Mouse (Mus musculus): Measurements from ENCODE around the gene Vmn1r42.
"Not testable (repeated sequence)": the region's sequence is repeated elsewhere in the genome, so short reads cannot be mapped to it uniquely, and the experiment has no call there.

Vmn1r42 gene

GRCm38 (mm10) chr6:89876313-89876712 is at the start of gene Vmn1r42, which contains the start of gene Vmn1r43:
TSS of gene Vmn1r42 (minus strand) at chr6:89876413.
TSS of gene Vmn1r43 (minus strand) at chr6:89876413.
- not testable (repeated sequence) for DNase-seq

- no peak for DNase-seq
Measured at GRCm38 (mm10) chr6:89883812-89884211, 7.6 kb upstream of the Vmn1r42 start.

GRCm38 (mm10) chr6:89883360-89883759 is 7.1 kb upstream of the Vmn1r42 start, which contains the start of gene Vmn1r44:
TSS of gene Vmn1r44 (plus strand) at chr6:89883660.
- DNase-seq: no peak

- DNase-seq: no peak
Measured at GRCm38 (mm10) chr6:89880867-89881266, 4.7 kb upstream of the Vmn1r42 start.

- DNase-seq: no peak
Measured at GRCm38 (mm10) chr6:89876963-89877362, 750 bp upstream of the Vmn1r42 start.

- no peak for DNase-seq
Measured at GRCm38 (mm10) chr6:89867976-89868375, 8.2 kb downstream of the Vmn1r42 start.

GRCm38 (mm10) chr6:89867276-89867675 is 8.9 kb downstream of the Vmn1r42 start:
- no peak for DNase-seq

GRCm38 (mm10) chr6:89863792-89864191 is 12.4 kb downstream of the Vmn1r42 start:
- no peak for DNase-seq

GRCm38 (mm10) chr6:89859839-89860238 is 16.4 kb downstream of the Vmn1r42 start:
- DNase-seq: no peak

- DNase-seq: no peak
Measured at GRCm38 (mm10) chr6:89857552-89857951, 18.7 kb downstream of the Vmn1r42 start.
